Mouse (Mus musculus): ENCODE measurements at regions not wholly inside any gene's neighbourhood (a gene's known extent, or its start where the extent isn't known, plus 50 kb on each side); places are given as distances from the start of the nearest gene placed in this dataset.
A peak's percentile ranks its signal among the peaks of the same experiment; 100 is the strongest.

- WGBS: 66% methylated on average over 1 of the region's 1 CpGs
- Histone ChIP-seq H3K27me3 (no peaks in the 10 kb centered on the region), H3K36me3 (no peaks in the 10 kb centered on the region), H3K9ac (no peak overlapping the region), H3K4me3 (no peak overlapping the region), H3K27ac (no peak overlapping the region), H3K4me2 (no peak overlapping the region), H3K4me1 (no peaks in the 10 kb centered on the region), H3K9me3 (no peaks in the 10 kb centered on the region)
- no peak for ATAC-seq (ENCODE audit: insufficient number of reproducible peaks, insufficient read depth, low FRiP score, low TSS enrichment, low read depth)
Measured at GRCm38 (mm10) chr9:11562885-11563284, 658.3 kb upstream of the Cntn5 start.

- Histone ChIP-seq H3K4me3 (no peak overlapping the region), H3K4me2 (no peak overlapping the region), H3K4me1 (no peaks in the 10 kb centered on the region), H3K36me3 (no peaks in the 10 kb centered on the region), H3K27ac (no peak overlapping the region), H3K9ac (no peak overlapping the region), H3K9me3 (no peaks in the 10 kb centered on the region), H3K27me3 (no peaks in the 10 kb centered on the region)
- ATAC-seq (ENCODE audit: insufficient number of reproducible peaks, insufficient read depth, low FRiP score, low TSS enrichment, low read depth): no peak
- WGBS: 73% methylated on average over 1 of the region's 1 CpGs
Measured at GRCm38 (mm10) chr9:11559384-11559783, 654.8 kb upstream of the Cntn5 start.

- Histone ChIP-seq H3K4me3 (no peak overlapping the region), H3K9me3 (no peaks in the 10 kb centered on the region), H3K27ac (no peak overlapping the region), H3K27me3 (no peaks in the 10 kb centered on the region), H3K36me3 (no peaks in the 10 kb centered on the region), H3K4me1 (no peaks in the 10 kb centered on the region), H3K4me2 (no peak overlapping the region), H3K9ac (no peak overlapping the region)
- ATAC-seq (ENCODE audit: insufficient number of reproducible peaks, insufficient read depth, low FRiP score, low TSS enrichment, low read depth): peak; percentile 59; the same call in 1 of the 2 replicates
- 68% methylated on average over 11 of the region's 11 CpGs for WGBS
Measured at GRCm38 (mm10) chr9:11513806-11514496, 609.4 kb upstream of the Cntn5 start.

Measured in embryonic facial prominence, embryonic 13.5 days (tissue).